Mouse (Mus musculus): Measurements from ENCODE around the gene Ube2d1.

DNA sequence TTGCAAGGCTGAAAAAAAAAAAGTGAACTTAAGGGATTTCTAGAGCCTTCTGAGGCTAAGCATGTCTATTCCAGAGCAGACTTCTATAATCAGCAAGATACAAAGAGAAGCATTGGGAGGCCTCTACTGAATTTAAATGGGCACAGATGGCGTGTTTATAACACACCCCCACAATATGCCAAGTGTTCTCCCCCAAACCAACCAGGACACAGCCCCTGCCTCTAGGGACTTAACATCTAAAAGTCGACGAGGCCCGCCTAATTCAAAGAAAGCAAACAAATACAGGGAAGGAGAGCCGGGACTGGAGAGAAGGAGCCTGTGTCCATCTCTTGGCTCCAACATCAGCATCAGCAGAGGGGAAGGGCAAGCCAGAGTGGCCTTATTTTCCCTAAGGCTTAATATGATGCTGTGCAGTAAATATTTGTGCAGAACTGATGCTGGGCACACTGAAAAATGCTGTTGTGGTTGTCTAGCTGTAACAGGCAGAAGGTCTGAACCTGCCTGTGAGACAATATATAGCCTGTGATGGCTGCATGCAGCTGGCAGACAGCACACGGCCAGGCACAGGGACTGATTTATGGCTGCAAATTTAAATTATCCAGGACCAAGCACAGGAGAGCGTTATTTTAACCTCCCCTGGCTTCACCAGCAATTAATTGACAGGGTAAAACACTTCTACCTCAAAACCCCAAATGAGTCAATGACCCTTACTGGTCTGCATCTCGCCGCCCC lies 11.9 kb downstream of the Ube2d1 start:
- TF ChIP-seq POLR2A (IDR thresholded peaks at IDR 0.05; ENCODE audit: borderline replicate concordance, control insufficient read depth, low read depth, low read length) (no peak), CTCF (IDR thresholded peaks at IDR 0.05; ENCODE audit: control insufficient read depth, insufficient read depth, low read length) (no peak)
